Comparison of ENCODE assay signal across 8 mouse cellular contexts in genomic region chr7:80339793-80340628, GRCm38 (mm10). TPM values are rescaled to one million over a fixed set of nuclear protein-coding genes. Genes with fewer than 3 reads are reported as not detected.
DNase-seq lines count a peak whose midpoint lies in the region; ATAC-seq lines count a peak whose summit lies in the region.

No protein-coding gene starts in this region.

- ATAC-seq in common myeloid progenitor, adult 5-6 weeks (replicated peaks; ENCODE audit: low read depth, poor library complexity, severe bottlenecking), result peak; percentile 84
- peak; percentile 83 for ATAC-seq in megakaryocyte progenitor cell, adult 5-6 weeks (replicated peaks; ENCODE audit: poor library complexity)

- peak; percentile 99 for DNase-seq in ZHBTc4 (ENCODE audit: low read depth, low spot score)
- peak; percentile 95 to 97 for DNase-seq in gastrocnemius, adult 8-10 months (ENCODE audit: low spot score in 2 of 2)
- DNase-seq in induced T-regulatory cell, adult 2 months (ENCODE audit: low read depth), result peak; percentile 100
- peak; percentile 90 to 98 for DNase-seq in left cerebral cortex, adult 9 months (ENCODE audit: low spot score in 2 of 2)
- DNase-seq in right cerebral cortex, postnatal 14 days, result peak; percentile 99
- DNase-seq in urinary bladder, postnatal 36 days (ENCODE audit: low spot score in 2 of 2), result peak; percentile 96 to 98

RNA-seq across cellular contexts. Expression of gene Unc45a, which starts 0.8 kb away (rescaled TPM):
- total RNA-seq in common myeloid progenitor, adult 5-6 weeks (2017), result 15.3 and 15.8 TPM in 2 replicates
- 10 to 100 TPM; 10.4 to 14.9 (median 12.0) TPM for total RNA-seq in gastrocnemius, adult 8-10 months (2022)
- 5.4 TPM in 2 replicates for total RNA-seq in megakaryocyte progenitor cell, adult 5-6 weeks (2015)
- 15.6 and 16.6 TPM in 2 replicates for total RNA-seq in megakaryocyte progenitor cell, adult 5-6 weeks (2017)

RNA-seq across cellular contexts. Expression of gene Hddc3, which starts 2.9 kb away (rescaled TPM):
- 10.5 and 18.4 TPM in 2 replicates for total RNA-seq in common myeloid progenitor, adult 5-6 weeks (2017)
- total RNA-seq in gastrocnemius, adult 8-10 months (2022), result 10 to 100 TPM; 22.9 to 26.1 (median 24.6) TPM
- 15.1 and 20.4 TPM in 2 replicates for total RNA-seq in megakaryocyte progenitor cell, adult 5-6 weeks (2015)
- 9.1 and 24.0 TPM in 2 replicates for total RNA-seq in megakaryocyte progenitor cell, adult 5-6 weeks (2017)

RNA-seq across cellular contexts. Expression of gene Rccd1, which starts 15.8 kb away (rescaled TPM):
- 12.6 and 19.0 TPM in 2 replicates for total RNA-seq in common myeloid progenitor, adult 5-6 weeks (2017)
- 1 to 10 TPM; 5.6 to 7.7 (median 6.5) TPM for total RNA-seq in gastrocnemius, adult 8-10 months (2022)
- total RNA-seq in megakaryocyte progenitor cell, adult 5-6 weeks (2015), result 11.3 and 17.7 TPM in 2 replicates
- total RNA-seq in megakaryocyte progenitor cell, adult 5-6 weeks (2017), result 14.3 and 21.4 TPM in 2 replicates

RNA-seq across cellular contexts. Expression of gene Man2a2, which starts 31.2 kb away (rescaled TPM):
- 36.1 and 38.4 TPM in 2 replicates for total RNA-seq in common myeloid progenitor, adult 5-6 weeks (2017)
- total RNA-seq in gastrocnemius, adult 8-10 months (2022), result 100 to 1,000 TPM; 139 to 171 (median 148) TPM
- 31.2 and 32.6 TPM in 2 replicates for total RNA-seq in megakaryocyte progenitor cell, adult 5-6 weeks (2015)
- total RNA-seq in megakaryocyte progenitor cell, adult 5-6 weeks (2017), result 37.9 and 44.0 TPM in 2 replicates

RNA-seq across cellular contexts. Expression of gene Prc1, which starts 45.8 kb away (rescaled TPM):
- 145 and 156 TPM in 2 replicates for total RNA-seq in common myeloid progenitor, adult 5-6 weeks (2017)
- under 1 TPM in 1 of 4 experiments, not detected in 3; 0.17 TPM for total RNA-seq in gastrocnemius, adult 8-10 months (2022)
- total RNA-seq in megakaryocyte progenitor cell, adult 5-6 weeks (2015), result 94.9 and 96.2 TPM in 2 replicates
- 152 and 153 TPM in 2 replicates for total RNA-seq in megakaryocyte progenitor cell, adult 5-6 weeks (2017)

Comparison
In these comparisons a context has a peak if more than half of its experiments do, and no peak if none do; other contexts are left out.
1. Peak in every context shown above with its lines: DNase-seq and ATAC-seq.